Mouse (Mus musculus): ENCODE data around the gene Tmbim1.
"Not testable (repeated sequence)": the region's sequence is repeated elsewhere in the genome, so short reads cannot be mapped to it uniquely, and the experiment has no call there.

Gene Tmbim1

GRCm38 (mm10) chr1:74295456-74296171 is 9.8 kb downstream of the Tmbim1 start:
- peak; percentile 96 for DNase-seq (ENCODE audit: low spot score in 2 of 2)

GRCm38 (mm10) chr1:74294733-74295455 is 10.5 kb downstream of the Tmbim1 start:
- DNase-seq (ENCODE audit: low spot score in 2 of 2) = no peak

GRCm38 (mm10) chr1:74294090-74294643 is 11.3 kb downstream of the Tmbim1 start:
- no peak for DNase-seq (ENCODE audit: low spot score in 2 of 2)

- no peak for DNase-seq (ENCODE audit: low spot score in 2 of 2)
Measured at GRCm38 (mm10) chr1:74293306-74293960, 12.0 kb downstream of the Tmbim1 start.

- no peak for DNase-seq (ENCODE audit: low spot score in 2 of 2)
Measured at GRCm38 (mm10) chr1:74292331-74293020, 12.9 kb downstream of the Tmbim1 start.

GRCm38 (mm10) chr1:74290141-74290540 is 15.3 kb downstream of the Tmbim1 start:
- no peak for DNase-seq (ENCODE audit: low spot score in 2 of 2)

GRCm38 (mm10) chr1:74289740-74290139 is 15.7 kb downstream of the Tmbim1 start:
- no peak for DNase-seq (ENCODE audit: low spot score in 2 of 2)

GRCm38 (mm10) chr1:74289248-74289647 is 16.2 kb downstream of the Tmbim1 start:
- no peak for DNase-seq (ENCODE audit: low spot score in 2 of 2)

GRCm38 (mm10) chr1:74288327-74288726 is 17.1 kb downstream of the Tmbim1 start:
- DNase-seq (ENCODE audit: low spot score in 2 of 2) = no peak

- not testable (repeated sequence) for DNase-seq (ENCODE audit: low spot score in 2 of 2)
Measured at GRCm38 (mm10) chr1:74286869-74287607, 18.4 kb downstream of the Tmbim1 start.

GRCm38 (mm10) chr1:74285212-74286010 is 20.0 kb downstream of the Tmbim1 start:
- DNase-seq (ENCODE audit: low spot score in 2 of 2) = no peak

GRCm38 (mm10) chr1:74284543-74285160 is 20.8 kb downstream of the Tmbim1 start, which contains the start of the genes Aamp and Pnkd:
Gene Aamp, minus strand, starts transcription at chr1:74284738.
Gene Pnkd, plus strand, starts transcription at chr1:74284930.
- DNase-seq (ENCODE audit: low spot score in 2 of 2) = peak; percentile 100

- DNase-seq (ENCODE audit: low spot score in 2 of 2) = peak in 1 of 2 experiments; percentile 62
Measured at GRCm38 (mm10) chr1:74283686-74284463, 21.5 kb downstream of the Tmbim1 start.

- DNase-seq (ENCODE audit: low spot score in 2 of 2) = no peak
Measured at GRCm38 (mm10) chr1:74282896-74283625, 22.4 kb downstream of the Tmbim1 start.

- no peak for DNase-seq (ENCODE audit: low spot score in 2 of 2)
Measured at GRCm38 (mm10) chr1:74281886-74282285, 23.5 kb downstream of the Tmbim1 start.

- DNase-seq (ENCODE audit: low spot score in 2 of 2) = no peak
Measured at GRCm38 (mm10) chr1:74281372-74281771, 24.1 kb downstream of the Tmbim1 start.

- no peak for DNase-seq (ENCODE audit: low spot score in 2 of 2)
Measured at GRCm38 (mm10) chr1:74280591-74281325, 24.7 kb downstream of the Tmbim1 start.
